Mouse (Mus musculus): ENCODE measurements at regions not wholly inside any gene's neighbourhood (a gene's known extent, or its start where the extent isn't known, plus 50 kb on each side); places are given as distances from the start of the nearest gene placed in this dataset.

DNA sequence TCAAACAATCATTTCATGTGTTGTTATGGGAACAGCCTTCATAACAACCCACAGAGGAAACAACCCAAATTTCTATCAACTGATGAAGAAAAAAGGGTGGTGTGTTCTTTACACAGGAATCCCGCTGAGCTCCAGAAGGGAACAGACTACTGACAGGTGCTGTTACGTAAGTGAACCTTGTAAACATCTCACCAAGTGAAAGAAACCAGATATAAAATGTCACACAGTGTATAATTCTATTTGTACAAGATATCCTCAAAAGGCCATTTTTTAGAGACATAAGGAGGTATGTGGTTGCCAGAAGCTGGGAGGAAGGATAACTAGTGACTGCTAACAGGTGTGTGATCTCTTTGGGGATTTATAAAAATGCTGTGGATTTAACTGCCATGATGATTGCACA, 119.9 kb downstream of the Plod2 start:
- DNase-seq (ENCODE audit: extremely low spot score in 1 of 2, low spot score in 1 of 2): no peak

DNA sequence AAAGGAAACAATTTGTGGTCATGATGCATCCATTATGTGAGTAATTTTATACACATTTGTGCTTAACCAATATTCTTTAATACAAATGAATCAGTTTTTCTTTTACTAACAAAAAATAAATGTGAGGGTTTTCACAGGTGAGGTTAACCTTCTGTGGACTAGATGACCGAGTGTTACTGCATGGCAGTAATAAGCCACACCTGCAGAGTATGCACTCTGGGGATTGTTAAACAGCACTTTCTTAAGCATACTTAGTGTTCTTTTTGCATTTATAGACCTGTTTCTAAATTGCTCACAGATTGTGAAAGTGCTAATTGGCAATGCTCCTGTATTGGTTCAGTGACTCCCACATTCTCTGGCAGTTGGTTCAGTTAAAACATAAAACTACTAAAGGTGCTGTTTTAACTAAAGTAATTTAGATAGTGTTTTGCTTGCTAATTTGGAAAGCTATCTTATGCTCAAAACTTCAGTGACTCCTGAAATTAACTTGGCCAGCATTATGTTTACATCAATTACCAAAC, 125.4 kb downstream of the Plod2 start:
- no peak for DNase-seq (ENCODE audit: extremely low spot score in 1 of 2, low spot score in 1 of 2)

DNA sequence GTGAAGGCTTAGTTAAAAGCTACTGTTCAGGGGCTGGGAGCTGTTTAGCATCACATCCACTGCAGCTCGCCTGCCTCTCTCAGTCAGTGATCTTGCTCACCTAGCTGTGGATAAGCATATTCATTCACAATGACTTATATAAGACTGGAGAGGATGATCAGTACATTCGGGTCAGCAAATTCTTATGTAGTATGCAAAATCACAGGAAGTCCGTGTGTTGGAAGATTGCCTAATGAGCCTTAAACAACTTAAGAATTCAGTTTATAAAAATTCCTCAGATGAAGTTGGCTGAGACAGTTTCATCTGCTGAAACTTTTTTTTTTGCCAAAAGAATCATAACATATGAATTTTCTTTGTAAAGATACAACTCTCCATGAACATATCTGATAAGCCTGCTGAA, 129.9 kb downstream of the Plod2 start:
- no peak for DNase-seq (ENCODE audit: extremely low spot score in 1 of 2, low spot score in 1 of 2)

DNA sequence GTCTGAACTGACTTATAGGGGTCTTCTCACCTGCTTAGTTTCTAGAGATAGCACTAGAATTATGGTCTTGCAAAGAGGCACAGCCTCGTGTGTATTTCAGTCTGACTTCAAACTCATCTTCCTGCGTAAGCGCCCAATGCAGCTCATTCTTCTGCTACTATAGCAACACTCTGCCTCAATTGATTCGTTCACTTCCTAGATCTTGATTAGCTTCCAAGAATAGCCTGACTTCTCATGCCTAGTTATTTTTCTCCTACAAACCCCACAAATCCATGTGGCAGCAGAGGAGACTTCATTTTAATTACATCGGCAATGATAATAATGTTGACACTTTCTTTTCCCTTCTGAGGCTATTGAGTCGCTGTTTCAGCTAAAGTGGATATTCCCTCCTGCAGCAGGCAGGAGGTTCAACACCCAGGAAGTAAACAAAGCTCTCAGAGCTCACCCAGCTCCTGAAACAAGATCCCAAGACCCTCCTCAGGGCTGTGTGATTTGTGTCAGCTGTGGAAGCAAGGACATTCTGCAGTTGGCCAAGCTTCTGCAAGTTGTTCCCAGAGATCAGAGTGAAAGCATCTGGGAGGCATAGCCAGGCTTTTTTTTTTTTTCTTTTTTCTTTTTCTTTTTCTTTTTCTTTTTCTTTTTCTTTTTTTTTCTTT, 152.5 kb downstream of the Plod2 start:
- DNase-seq (ENCODE audit: extremely low spot score in 1 of 2, low spot score in 1 of 2): no peak

DNA sequence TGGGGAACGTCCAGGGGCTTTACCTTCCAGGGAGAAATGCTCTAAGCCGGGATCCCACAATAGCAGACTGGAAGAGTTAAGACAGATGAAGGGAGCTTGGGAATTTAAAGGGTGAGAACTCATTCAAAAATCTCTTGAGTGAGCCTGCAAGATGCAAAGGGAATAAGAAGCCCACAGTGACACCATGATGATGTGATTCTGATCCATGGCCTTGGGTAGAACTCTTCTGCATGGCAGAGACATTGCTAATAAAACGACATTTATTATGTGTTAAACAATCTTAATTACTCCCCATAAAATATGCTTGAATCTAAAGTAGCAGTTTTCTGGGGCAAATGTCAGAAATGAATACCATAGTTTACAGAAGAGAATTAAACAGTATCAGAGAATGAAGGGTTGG, 155.9 kb downstream of the Plod2 start:
- DNase-seq (ENCODE audit: extremely low spot score in 1 of 2, low spot score in 1 of 2): no peak

DNA sequence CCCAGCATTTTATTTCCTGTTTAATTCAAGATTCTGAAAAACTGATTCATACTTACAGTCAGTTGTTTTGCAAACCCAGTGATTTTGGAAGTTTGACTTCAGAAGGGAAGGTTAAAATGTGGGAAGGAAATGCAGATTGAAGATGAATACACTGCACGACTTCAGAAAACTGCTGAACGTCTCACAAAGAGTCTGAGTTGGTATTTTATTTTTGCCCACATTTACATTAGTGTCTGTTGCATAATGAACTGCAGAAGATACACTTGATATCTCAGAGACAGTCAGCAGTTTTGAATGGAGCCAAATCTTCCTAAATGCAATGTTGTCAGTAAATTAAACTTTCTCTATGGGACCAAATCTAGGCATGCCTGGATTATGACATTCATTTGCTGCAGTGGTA, 162.7 kb downstream of the Plod2 start:
- no peak for DNase-seq (ENCODE audit: extremely low spot score in 1 of 2, low spot score in 1 of 2)

DNA sequence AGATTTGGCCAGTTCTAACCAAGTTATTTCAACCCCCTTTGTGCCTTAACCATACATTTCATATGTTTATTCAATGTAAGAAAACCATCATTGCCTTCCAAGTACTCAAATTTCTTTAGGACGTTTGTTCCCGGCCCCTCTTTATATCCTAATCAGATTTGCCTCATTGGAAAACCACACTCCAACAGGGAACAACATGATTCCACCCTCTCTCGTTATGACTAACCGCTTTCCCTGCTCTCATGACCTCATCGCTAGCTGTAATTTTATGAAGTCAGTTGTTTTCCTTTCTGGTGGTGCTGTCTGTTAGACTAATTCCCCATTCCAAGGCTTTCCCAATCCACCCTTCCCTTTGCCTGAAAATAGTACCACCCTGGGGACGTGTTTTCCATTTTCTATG, 165.0 kb downstream of the Plod2 start:
- DNase-seq (ENCODE audit: extremely low spot score in 1 of 2, low spot score in 1 of 2): no peak

DNA sequence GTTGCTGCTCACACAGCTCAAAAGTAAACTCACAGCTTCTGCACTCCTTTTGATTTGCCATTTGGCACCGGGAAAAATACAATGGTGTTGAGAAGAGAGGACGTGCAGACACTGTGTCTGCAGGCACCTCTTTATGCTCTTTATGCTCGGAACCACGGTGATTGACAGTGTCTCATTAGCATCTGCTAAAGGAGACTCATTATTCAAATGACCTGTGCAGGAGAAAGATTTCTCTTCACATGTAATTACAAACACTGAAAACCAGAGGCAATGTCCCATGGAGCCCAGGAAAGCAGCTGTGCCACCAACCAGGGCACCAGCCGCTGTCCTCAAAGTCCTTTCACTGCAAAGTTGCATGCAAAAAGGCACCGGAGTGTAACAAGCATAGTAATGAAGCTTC, 175.2 kb downstream of the Plod2 start:
- no peak for DNase-seq (ENCODE audit: extremely low spot score in 1 of 2, low spot score in 1 of 2)

DNA sequence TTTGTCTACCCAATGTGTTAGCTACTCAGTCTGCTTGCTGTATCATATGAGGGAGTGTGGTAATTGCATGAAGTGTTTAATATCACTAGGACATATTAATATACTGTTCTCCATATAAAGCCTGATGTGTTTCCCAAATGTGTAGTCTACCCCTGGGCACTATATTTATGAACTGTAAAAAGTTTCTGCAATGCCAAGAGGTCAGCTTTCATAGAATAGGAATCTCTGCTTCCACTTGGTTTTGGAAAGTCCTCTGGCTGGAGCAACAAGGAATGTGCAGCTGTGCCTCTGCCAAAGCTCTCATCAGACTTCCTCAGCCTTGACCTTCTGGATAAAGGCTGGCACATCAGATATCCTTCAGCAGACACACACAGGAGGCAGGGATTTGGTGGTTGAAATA, 176.3 kb downstream of the Plod2 start:
- no peak for DNase-seq (ENCODE audit: extremely low spot score in 1 of 2, low spot score in 1 of 2)

DNA sequence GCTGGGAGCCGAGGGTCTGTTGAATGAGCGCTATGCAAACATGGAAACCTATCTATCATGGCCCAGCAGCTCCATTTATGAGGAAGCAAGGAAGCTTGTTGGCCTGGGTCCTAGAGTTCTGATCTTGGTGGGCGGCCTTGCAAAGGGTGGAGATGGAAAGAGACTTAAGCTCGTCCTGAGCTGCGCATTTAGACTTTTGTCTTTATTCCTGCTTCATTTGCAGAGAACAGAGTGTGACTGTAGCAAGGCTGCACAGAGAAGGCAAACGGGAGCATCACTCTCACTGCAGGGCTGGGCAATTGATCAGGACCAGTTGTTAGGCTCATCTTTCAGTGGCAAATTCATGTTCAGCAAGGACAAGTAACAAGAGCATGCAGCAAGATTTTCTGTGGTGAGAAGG, 177.2 kb downstream of the Plod2 start:
- no peak for DNase-seq (ENCODE audit: extremely low spot score in 1 of 2, low spot score in 1 of 2)

DNA sequence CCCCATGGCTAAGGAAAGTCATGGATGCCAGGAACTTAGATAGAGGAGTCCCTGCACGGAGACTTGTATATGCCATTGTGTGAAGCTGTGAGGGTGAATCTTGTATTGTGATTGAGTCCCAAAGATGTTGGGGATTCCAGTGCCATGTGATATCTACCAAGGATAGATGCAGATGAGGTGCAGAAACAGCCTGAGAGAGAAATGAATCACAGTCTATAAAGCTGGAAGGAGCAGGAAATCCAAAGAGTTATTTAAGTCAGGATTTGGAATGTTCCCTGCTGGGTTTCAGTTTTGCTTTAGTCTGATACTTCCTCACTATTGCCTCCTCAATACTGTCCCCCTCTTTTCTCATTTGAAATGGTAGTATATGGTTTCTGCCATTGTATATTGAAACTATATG, 186.8 kb downstream of the Plod2 start:
- no peak for DNase-seq (ENCODE audit: extremely low spot score in 1 of 2, low spot score in 1 of 2)

DNA sequence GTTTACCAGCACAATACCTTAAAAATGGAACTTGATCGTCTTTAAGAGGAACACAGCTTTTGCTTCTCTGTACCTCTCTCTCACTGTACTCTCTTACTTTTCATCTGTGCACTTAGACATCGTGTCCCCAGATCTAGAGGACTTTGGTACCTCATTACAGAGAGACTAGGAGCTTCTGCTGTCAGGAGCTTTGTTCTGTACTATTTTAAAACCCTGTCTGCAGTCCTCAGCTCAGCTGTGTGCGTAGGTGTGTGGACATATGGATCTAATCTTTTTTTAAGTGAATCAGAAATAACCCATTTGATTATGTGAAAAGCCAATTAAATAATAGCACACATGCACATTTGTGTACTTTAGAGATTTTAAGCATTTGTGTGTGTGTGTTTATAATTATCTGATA, 189.4 kb downstream of the Plod2 start:
- peak; percentile 16 to 27 for DNase-seq (ENCODE audit: extremely low spot score in 1 of 2, low spot score in 1 of 2)

DNA sequence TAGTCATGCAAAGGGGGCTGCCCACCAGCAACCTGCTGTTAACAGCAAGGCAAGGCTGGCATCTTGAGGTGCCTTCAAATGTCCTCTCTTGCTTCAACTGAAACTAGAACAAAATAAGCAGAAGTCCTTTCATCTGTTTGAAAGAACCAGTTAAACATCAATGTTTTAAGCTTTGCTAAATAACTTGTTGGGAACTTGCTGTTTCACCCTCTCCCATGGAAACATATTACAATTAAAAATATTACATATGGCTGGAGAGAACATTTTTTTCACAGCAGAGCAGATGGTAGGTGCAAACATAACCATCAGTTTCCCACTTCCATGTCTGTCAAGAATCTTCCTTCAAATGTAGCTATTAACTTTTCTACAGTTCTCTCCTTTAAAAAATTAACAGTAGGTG, 225.5 kb downstream of the Plod2 start:
- DNase-seq (ENCODE audit: extremely low spot score in 1 of 2, low spot score in 1 of 2): no peak

DNA sequence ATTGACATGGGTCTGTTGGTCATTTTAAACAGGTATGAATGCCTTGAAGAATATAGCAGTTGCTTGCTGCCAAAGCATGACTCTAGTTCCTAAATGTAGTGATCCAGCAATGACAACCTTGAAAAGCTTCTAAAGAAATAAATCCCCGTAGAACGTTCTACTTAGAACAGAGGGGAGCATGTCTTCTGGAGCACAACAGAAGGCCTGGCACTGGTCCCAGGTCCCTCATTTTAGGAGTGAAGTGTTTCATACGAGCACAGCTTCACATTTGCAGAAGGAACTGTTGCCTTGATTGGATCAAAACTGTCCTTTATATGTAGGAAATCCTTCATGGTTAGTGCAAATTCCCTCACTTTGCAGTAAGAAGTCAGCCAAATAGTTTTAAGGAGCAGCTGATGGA, 226.4 kb downstream of the Plod2 start:
- DNase-seq (ENCODE audit: extremely low spot score in 1 of 2, low spot score in 1 of 2): peak in 1 of 2 experiments; percentile 49

DNA sequence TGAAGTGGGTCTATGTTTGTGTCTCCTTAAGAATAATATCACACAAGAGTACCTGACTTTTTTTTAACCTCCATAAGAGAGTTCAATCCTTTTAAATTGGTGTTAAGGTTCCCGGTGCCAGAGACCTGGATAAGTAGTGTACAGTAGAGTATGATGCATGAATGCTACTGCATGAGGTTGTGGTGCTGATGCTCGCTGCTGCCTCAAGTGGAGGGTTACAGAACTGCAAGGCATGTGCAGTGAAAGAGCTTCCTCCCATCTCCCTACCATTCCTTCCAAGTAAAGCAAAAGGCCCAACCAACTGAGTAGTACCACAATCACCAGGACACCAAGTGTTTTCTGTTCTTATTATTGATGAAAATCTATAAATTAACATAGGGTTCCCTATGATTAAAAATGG, 227.5 kb downstream of the Plod2 start:
- no peak for DNase-seq (ENCODE audit: extremely low spot score in 1 of 2, low spot score in 1 of 2)

DNA sequence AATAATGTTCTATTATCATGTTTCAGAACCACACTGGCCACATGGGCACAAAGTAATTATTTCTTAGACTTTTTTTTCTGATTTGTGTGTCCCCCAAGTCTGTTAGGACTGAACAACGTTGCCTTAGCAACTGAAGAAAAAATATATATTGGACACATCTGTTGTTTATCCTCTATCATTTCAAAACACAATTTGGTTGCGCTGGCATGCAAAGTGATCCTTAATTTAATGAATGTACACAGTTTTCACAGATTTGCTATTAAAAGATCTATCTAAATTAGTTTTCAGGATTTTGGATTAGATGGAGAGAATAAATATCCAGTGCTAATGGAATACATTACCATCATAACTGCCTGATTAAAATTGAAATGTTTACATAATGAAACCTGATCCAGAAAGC, 229.0 kb downstream of the Plod2 start:
- no peak for DNase-seq (ENCODE audit: extremely low spot score in 1 of 2, low spot score in 1 of 2)

DNA sequence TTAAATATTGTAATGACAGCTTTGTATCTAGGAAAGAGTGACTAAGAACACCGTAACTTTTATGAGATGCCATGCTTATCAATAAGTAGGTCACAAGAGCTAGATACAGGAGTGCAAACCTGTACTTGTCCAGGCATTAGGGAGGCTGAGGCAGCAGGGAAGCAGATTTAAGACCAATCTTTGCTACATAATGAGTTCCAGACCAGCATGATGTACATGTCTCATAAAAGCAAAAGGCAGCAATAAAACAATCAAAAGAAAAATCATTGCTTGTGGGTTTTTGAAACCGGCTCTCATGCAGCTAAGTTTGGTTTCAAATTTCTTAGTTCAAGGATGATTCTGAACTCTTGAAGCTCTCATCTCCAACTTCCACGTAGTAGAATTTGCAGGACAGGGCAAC, 229.7 kb downstream of the Plod2 start:
- no peak for DNase-seq (ENCODE audit: extremely low spot score in 1 of 2, low spot score in 1 of 2)

DNA sequence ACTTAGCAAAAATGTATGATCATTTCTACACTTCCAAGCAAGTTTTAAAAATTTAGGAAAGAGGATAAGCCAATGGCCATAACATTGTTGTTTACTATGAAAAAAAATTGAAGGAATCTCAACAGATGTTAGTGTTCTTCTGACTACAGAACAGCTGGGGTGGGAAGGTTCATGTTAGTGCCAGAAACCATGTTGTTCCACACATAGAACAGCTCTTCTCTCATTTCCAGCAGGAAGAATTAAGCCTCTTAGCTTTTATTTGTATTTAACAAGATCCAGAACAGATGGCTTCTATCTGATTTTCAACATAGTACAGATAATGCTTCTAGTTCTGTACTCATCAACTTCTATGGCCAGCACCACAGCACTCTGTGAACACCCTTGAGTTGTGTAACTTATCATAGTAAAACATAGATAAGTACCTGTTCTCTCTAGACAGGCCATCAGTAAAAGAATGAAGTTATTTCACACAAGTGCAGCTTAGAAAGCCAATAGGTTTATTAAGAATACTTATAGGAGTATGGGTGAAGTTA, 241.0 kb downstream of the Plod2 start:
- DNase-seq (ENCODE audit: extremely low spot score in 1 of 2, low spot score in 1 of 2): no peak

DNA sequence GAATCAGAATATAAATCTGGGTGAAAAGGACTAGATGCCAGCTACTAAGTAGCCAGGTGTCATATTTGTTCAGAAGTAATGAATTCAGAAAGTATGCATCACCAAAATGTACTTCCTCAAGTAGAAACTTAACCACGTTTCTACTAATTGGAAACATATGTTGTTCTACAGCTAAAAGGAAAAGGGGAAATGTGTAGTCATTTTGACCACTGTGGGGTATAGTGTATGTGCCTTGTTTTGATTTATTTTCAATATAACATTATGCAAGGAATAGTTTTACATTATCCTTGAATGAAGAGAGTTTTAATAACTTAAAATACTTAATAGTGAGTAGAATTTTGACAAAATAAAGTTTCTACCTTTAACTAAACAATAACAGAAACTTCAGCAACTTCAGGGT, 257.7 kb downstream of the Plod2 start:
- no peak for DNase-seq (ENCODE audit: extremely low spot score in 1 of 2, low spot score in 1 of 2)

DNA sequence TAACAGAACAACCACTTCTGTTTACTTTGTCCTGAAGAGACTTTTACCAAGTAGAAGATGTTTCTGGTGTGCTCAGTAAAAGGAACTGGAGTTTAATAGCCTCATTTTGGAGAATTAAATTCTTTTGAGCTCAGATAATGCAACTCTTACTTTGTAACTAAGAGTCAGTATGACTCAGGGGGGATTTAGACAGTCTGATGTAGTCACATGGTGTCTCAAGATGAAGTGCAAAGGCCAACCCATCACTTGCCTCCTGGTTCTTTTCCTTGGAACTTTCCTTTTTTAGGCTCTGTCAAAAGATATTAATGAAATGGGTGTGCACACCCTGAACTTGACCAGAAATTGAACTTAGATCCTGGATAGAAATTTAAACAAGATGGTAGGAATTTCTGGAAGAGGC, 267.4 kb downstream of the Plod2 start:
- DNase-seq (ENCODE audit: extremely low spot score in 1 of 2, low spot score in 1 of 2): no peak

DNA sequence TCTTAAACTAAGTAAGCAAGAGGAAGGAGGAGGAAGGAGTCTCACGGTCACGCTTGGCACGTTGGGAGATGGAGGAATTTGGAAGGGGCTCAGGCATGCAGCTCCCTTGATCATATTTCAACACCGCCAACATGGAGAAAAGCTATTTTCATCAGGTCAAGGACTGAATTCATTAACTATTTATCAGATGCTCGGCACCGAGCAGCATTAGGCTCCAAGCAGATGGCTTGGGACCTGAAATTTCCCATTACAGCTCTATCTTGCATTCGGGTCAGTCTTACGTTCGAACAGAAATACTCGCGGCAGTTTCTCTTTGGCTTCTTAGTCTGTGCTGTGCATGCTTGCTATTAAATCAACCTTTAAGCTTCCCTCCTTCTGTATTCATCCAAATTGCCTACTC, 278.7 kb downstream of the Plod2 start:
- DNase-seq (ENCODE audit: extremely low spot score in 1 of 2, low spot score in 1 of 2): no peak

DNA sequence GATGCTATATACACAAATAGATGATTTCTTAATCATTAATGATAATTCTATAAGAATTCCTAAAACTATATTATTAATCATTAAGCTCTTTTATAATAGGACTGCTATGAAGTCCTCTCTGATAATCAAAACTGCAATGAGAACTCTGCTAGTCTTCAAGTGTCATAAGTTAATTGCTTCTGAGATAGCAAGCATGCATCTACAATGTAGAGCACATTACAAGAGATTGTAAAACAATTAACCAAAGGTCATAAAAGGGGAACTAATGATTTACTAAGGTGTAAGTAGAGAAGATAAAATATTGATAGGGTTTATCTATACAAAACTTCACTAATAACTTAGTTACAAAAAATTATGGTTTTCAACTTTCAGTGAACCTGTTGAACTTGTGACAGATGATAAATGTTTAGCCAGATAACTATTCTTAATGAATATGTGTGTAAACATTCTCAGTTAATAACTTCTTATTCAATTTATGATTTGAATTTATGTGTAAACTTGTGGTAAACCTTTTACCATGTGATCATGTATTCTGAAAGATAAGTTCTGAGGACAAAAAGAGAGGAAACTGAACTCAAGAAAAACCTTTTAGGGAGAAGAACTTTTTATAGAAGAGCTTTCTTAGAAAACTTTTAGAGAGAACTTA, 284.8 kb downstream of the Plod2 start:
- no peak for DNase-seq (ENCODE audit: extremely low spot score in 1 of 2, low spot score in 1 of 2)
